Mouse (Mus musculus) neural tube, embryonic 11.5 days (tissue): ENCODE measurements around the gene Slco3a1. TPM values are rescaled to one million over a fixed set of nuclear protein-coding genes. Genes with fewer than 3 reads are reported as not detected.

Source experiments
- ATAC-seq: fragments of 200-750 bp; cut with Nextera tagmentation; 2 replicates; pipeline ENCODE4 v1.8.0; 2017; ENCODE audit warnings: moderate number of reproducible peaks, mild to moderate bottlenecking, moderate TSS enrichment, moderate library complexity; ENCODE audit not compliant: insufficient read depth, low FRiP score, low TSS enrichment
- DNase-seq: peaks from one replicate; pipeline ENCODE4 v3.0.0-alpha.2; 2015; ENCODE audit warnings: low spot score
- H3K27ac ChIP-seq: fragments of 300-500 bp; sonication (generic); 2 replicates; pipeline ENCODE4 v1.5.1; 2014; ENCODE audit warnings: low read depth, mild to moderate bottlenecking, low read length
- H3K27me3 ChIP-seq: fragments of 300-500 bp; sonication (generic); 2 replicates; pipeline ENCODE4 v1.6.1; 2014; ENCODE audit warnings: mild to moderate bottlenecking, low read length, mixed read lengths; ENCODE audit not compliant: control insufficient read depth, insufficient read depth
- H3K36me3 ChIP-seq: fragments of 300-500 bp; sonication (generic); 2 replicates; pipeline ENCODE4 v1.6.1; 2014; ENCODE audit warnings: mild to moderate bottlenecking, low read length, moderate library complexity, mixed read lengths; ENCODE audit not compliant: control insufficient read depth, insufficient read depth
- H3K4me1 ChIP-seq: fragments of 300-500 bp; sonication (generic); 2 replicates; pipeline ENCODE4 v1.6.1; 2014; ENCODE audit warnings: low read length, mixed read lengths; ENCODE audit not compliant: control insufficient read depth, insufficient read depth
- H3K4me2 ChIP-seq: fragments of 300-500 bp; sonication (generic); 2 replicates; pipeline ENCODE4 v1.6.1; 2014; ENCODE audit warnings: low read depth, mild to moderate bottlenecking, moderate library complexity
- H3K4me3 ChIP-seq: fragments of 300-500 bp; sonication (generic); 2 replicates; pipeline ENCODE4 v1.5.1; 2014; ENCODE audit warnings: low read depth, low read length
- H3K9ac ChIP-seq: fragments of 300-500 bp; sonication (generic); 2 replicates; pipeline ENCODE4 v1.6.1; 2014; ENCODE audit warnings: mild to moderate bottlenecking, low read length
- H3K9me3 ChIP-seq: fragments of 300-500 bp; sonication (generic); 2 replicates; pipeline ENCODE4 v1.6.1; 2016; ENCODE audit warnings: low read length; ENCODE audit not compliant: control insufficient read depth
- WGBS: fragments of 180-500 bp; shearing (Covaris S2); extraction: QIAGEN DNeasy Blood & Tissue Kit; methylation state at CpG from one replicate; pipeline ENCODE4 v1.1.7; 2014; 5-methylcytosine and 5-hydroxymethylcytosine counted together
- polyA plus RNA-seq: library from polyadenylated mRNA; unstranded; fragments of >200 nt; fragmentation: Nextera tagmentation; extraction: Ambion mirVana; gene quantifications from 2 replicates; pipeline ENCODE4 v1.2.1, GENCODE M21; 2014

Slco3a1 gene
- polyA plus RNA-seq, 1 experiment from 2014 or later = 13.0 TPM

- no peak overlapping the region for H3K9ac ChIP-seq
- WGBS = 96% methylated on average over 7 of the region's 7 CpGs
- no peak for DNase-seq
- H3K4me2 ChIP-seq = no peak overlapping the region
- no peaks in the 10 kb centered on the region for H3K4me1 ChIP-seq
- ATAC-seq = no peak
- H3K9me3 ChIP-seq = no peaks in the 10 kb centered on the region
- no peak overlapping the region for H3K4me3 ChIP-seq
- H3K27me3 ChIP-seq = no peaks in the 10 kb centered on the region
- H3K27ac ChIP-seq = no peak overlapping the region
- no peaks in the 10 kb centered on the region for H3K36me3 ChIP-seq
These were observed 13.5 kb downstream of the Slco3a1 start for GRCm38 (mm10) chr7:74540933-74541725.

- ATAC-seq (no peak), DNase-seq (no peak)
- Histone ChIP-seq H3K4me2 (no peak overlapping the region), H3K36me3 (no peaks in the 10 kb centered on the region), H3K9ac (no peak overlapping the region), H3K27ac (no peak overlapping the region), H3K9me3 (no peaks in the 10 kb centered on the region), H3K4me3 (no peak overlapping the region), H3K4me1 (no peaks in the 10 kb centered on the region), H3K27me3 (no peaks in the 10 kb centered on the region)
- 78% methylated on average over 4 of the region's 4 CpGs for WGBS
These were observed 18.4 kb downstream of the Slco3a1 start for GRCm38 (mm10) chr7:74536186-74536585.

- no peaks in the 10 kb centered on the region for H3K27me3 ChIP-seq
- no peaks in the 10 kb centered on the region for H3K9me3 ChIP-seq
- no peaks in the 10 kb centered on the region for H3K4me1 ChIP-seq
- DNase-seq (no peak), ATAC-seq (no peak)
- no peak overlapping the region for H3K9ac ChIP-seq
- no peak overlapping the region for H3K27ac ChIP-seq
- WGBS = 81% methylated on average over 7 of the region's 7 CpGs
- H3K4me2 ChIP-seq = no peak overlapping the region
- no peaks in the 10 kb centered on the region for H3K36me3 ChIP-seq
- H3K4me3 ChIP-seq = no peak overlapping the region
These were observed 23.0 kb downstream of the Slco3a1 start for GRCm38 (mm10) chr7:74531468-74532097.

- no peak for DNase-seq
- H3K9me3 ChIP-seq = no peaks in the 10 kb centered on the region
- no peaks in the 10 kb centered on the region for H3K4me1 ChIP-seq
- H3K36me3 ChIP-seq = no peaks in the 10 kb centered on the region
- no peak for ATAC-seq
- H3K27ac ChIP-seq = no peak overlapping the region
- H3K4me3 ChIP-seq = no peak overlapping the region
- H3K9ac ChIP-seq = no peak overlapping the region
- 87% methylated on average over 2 of the region's 2 CpGs for WGBS
- no peaks in the 10 kb centered on the region for H3K27me3 ChIP-seq
- no peak overlapping the region for H3K4me2 ChIP-seq
These were observed 24.7 kb downstream of the Slco3a1 start for GRCm38 (mm10) chr7:74529877-74530276.

- Histone ChIP-seq H3K4me2 (no peak overlapping the region), H3K9ac (no peak overlapping the region), H3K27ac (no peak overlapping the region), H3K9me3 (no peaks in the 10 kb centered on the region), H3K4me1 (no peaks in the 10 kb centered on the region), H3K36me3 (no peaks in the 10 kb centered on the region), H3K27me3 (no peaks in the 10 kb centered on the region), H3K4me3 (no peak overlapping the region)
- DNase-seq (no peak), ATAC-seq (no peak)
- 66% methylated on average over 4 of the region's 4 CpGs for WGBS
These were observed 25.3 kb downstream of the Slco3a1 start for GRCm38 (mm10) chr7:74529183-74529757.

GRCm38 (mm10) chr7:74528182-74528581, 26.4 kb downstream of the Slco3a1 start:
- H3K4me2 ChIP-seq = no peak overlapping the region
- H3K4me3 ChIP-seq = no peak overlapping the region
- whole genome bisulfite sequencing = 96% methylated on average over 5 of the region's 5 CpGs
- no peaks in the 10 kb centered on the region for H3K36me3 ChIP-seq
- no peak overlapping the region for H3K9ac ChIP-seq
- no peak for DNase-seq
- H3K27ac ChIP-seq = no peak overlapping the region
- H3K4me1 ChIP-seq = 0 out of 2 replicates have a peak, but pooled peaks cover under 1% of the 10 kb centered on the region
- H3K27me3 ChIP-seq = no peaks in the 10 kb centered on the region
- no peak for ATAC-seq
- H3K9me3 ChIP-seq = no peaks in the 10 kb centered on the region

GRCm38 (mm10) chr7:74527689-74528088, 26.9 kb downstream of the Slco3a1 start:
- H3K27ac ChIP-seq = no peak overlapping the region
- H3K9ac ChIP-seq = no peak overlapping the region
- no peak overlapping the region for H3K4me3 ChIP-seq
- no peak overlapping the region for H3K4me2 ChIP-seq
- ATAC-seq (no peak), DNase-seq (no peak)
- WGBS = 81% methylated on average over 6 of the region's 6 CpGs
- H3K27me3 ChIP-seq = no peaks in the 10 kb centered on the region
- no peaks in the 10 kb centered on the region for H3K9me3 ChIP-seq
- no peaks in the 10 kb centered on the region for H3K36me3 ChIP-seq
- 0 out of 2 replicates have a peak, but pooled peaks cover 2% of the 10 kb centered on the region for H3K4me1 ChIP-seq

- no peak for ATAC-seq
- 95% methylated on average over 4 of the region's 4 CpGs for WGBS
- Histone ChIP-seq H3K9ac (no peak overlapping the region), H3K9me3 (no peaks in the 10 kb centered on the region), H3K36me3 (no peaks in the 10 kb centered on the region), H3K27ac (no peak overlapping the region), H3K4me2 (no peak overlapping the region), H3K27me3 (no peaks in the 10 kb centered on the region), H3K4me3 (no peak overlapping the region), H3K4me1 (0 out of 2 replicates have a peak, but pooled peaks cover 2% of the 10 kb centered on the region)
- no peak for DNase-seq
These were observed 28.6 kb downstream of the Slco3a1 start for GRCm38 (mm10) chr7:74526030-74526429.
